Mouse (Mus musculus) kidney, adult 2 months (tissue): Measurements from ENCODE around the gene Cenpj. TPM values are rescaled to one million over a fixed set of nuclear protein-coding genes. Genes with fewer than 3 reads are reported as not detected.
A peak's percentile ranks its signal among the peaks of the same experiment; 100 is the strongest.

Experiments used
- DNase-seq: peaks from one replicate; pipeline ENCODE4 v3.0.0; 2021
- H3K27ac ChIP-seq: fragments of 200-500 bp; 2 replicates; pipeline ENCODE4 v1.5.1; 2012; ENCODE audit warnings: low read depth, low read length, control low read depth, inconsistent platforms; ENCODE audit not compliant: insufficient read depth
- H3K27me3 ChIP-seq: fragments of 200-500 bp; replicated peaks from 2 replicates; pipeline ENCODE4 v1.6.1; 2012; ENCODE audit warnings: mild to moderate bottlenecking, moderate library complexity, low read length, inconsistent platforms; ENCODE audit not compliant: control insufficient read depth, insufficient read depth
- H3K36me3 ChIP-seq: fragments of 200-500 bp; 2 replicates; pipeline ENCODE4 v1.6.1; 2012; ENCODE audit warnings: mild to moderate bottlenecking, moderate library complexity, low read length, inconsistent platforms; ENCODE audit not compliant: control insufficient read depth, insufficient read depth
- H3K4me1 ChIP-seq: fragments of 200-500 bp; 2 replicates; pipeline ENCODE4 v1.6.1; 2011; ENCODE audit warnings: low read length; ENCODE audit not compliant: control insufficient read depth, insufficient read depth
- H3K4me3 ChIP-seq: fragments of 200-500 bp; 2 replicates; pipeline ENCODE4 v1.5.1; 2011; ENCODE audit warnings: mild to moderate bottlenecking, low read depth, low read length, control low read depth; ENCODE audit not compliant: insufficient read depth
- CTCF ChIP-seq: fragments of 200-500 bp; conservative IDR thresholded peaks from 2 replicates; pipeline ENCODE4 v1.5.1; 2011; ENCODE audit warnings: low read depth, mild to moderate bottlenecking, control low read depth, low read length, moderate library complexity, mixed read lengths; ENCODE audit not compliant: insufficient read depth, insufficient read length
- POLR2A ChIP-seq: fragments of 200-500 bp; IDR thresholded peaks from one replicate; pipeline ENCODE4 v1.6.1; 2011; ENCODE audit warnings: low read depth, low read length, control low read depth
- WGBS: fragments of 180-500 bp; shearing (Covaris S2); methylation state at CpG from one replicate; pipeline ENCODE4 v1.1.7; 2018; 5-methylcytosine and 5-hydroxymethylcytosine counted together
- polyA plus RNA-seq: library from polyadenylated mRNA; depleted of rRNA; stranded (reverse); fragments of >200 nt; gene quantifications from 2 replicates; pipeline ENCODE4 v1.2.3, GENCODE M21; 2012

Cenpj gene
- polyA plus RNA-seq, 1 experiment, result 1.2 TPM

- Histone ChIP-seq H3K27ac (no peak overlapping the region), H3K36me3 (no peaks in the 10 kb centered on the region; the same call in 1 of the 2 replicates), H3K4me3 (no peak overlapping the region), H3K4me1 (no peaks in the 10 kb centered on the region), H3K27me3 (no peaks in the 10 kb centered on the region)
- WGBS, result 90% methylated on average over 6 of the region's 6 CpGs
- no peak for DNase-seq
- TF ChIP-seq POLR2A (no peak), CTCF (no peak)
Measured at GRCm38 (mm10) chr14:56552924-56553323, 22.3 kb downstream of the Cenpj start.

GRCm38 (mm10) chr14:56550960-56551359 lies 24.3 kb downstream of the Cenpj start:
- WGBS, result 97% methylated on average over 4 of the region's 4 CpGs
- no peak overlapping the region for H3K4me3 ChIP-seq
- H3K27ac ChIP-seq, result no peak overlapping the region
- no peaks in the 10 kb centered on the region for H3K4me1 ChIP-seq
- no peaks in the 10 kb centered on the region; the same call in 1 of the 2 replicates for H3K36me3 ChIP-seq
- no peak for TF ChIP-seq POLR2A
- no peak for TF ChIP-seq CTCF
- H3K27me3 ChIP-seq, result no peaks in the 10 kb centered on the region
- no peak for DNase-seq

- Histone ChIP-seq H3K36me3 (no peaks in the 10 kb centered on the region; the same call in none of the 2 replicates), H3K27me3 (no peaks in the 10 kb centered on the region), H3K27ac (no peak overlapping the region), H3K4me3 (no peak overlapping the region), H3K4me1 (no peaks in the 10 kb centered on the region)
- 94% methylated on average over 4 of the region's 4 CpGs for WGBS
- DNase-seq, result no peak
- TF ChIP-seq CTCF (no peak), POLR2A (no peak)
Measured at GRCm38 (mm10) chr14:56545491-56545890, 29.7 kb downstream of the Cenpj start.

- WGBS, result 50% methylated on average over 1 of the region's 1 CpGs
- Histone ChIP-seq H3K36me3 (no peaks in the 10 kb centered on the region; the same call in 1 of the 2 replicates), H3K27me3 (no peaks in the 10 kb centered on the region), H3K4me1 (no peaks in the 10 kb centered on the region), H3K27ac (no peak overlapping the region), H3K4me3 (no peak overlapping the region)
- TF ChIP-seq POLR2A (no peak), CTCF (no peak)
- peak; percentile 39 for DNase-seq
Measured at GRCm38 (mm10) chr14:56544946-56545345, 30.3 kb downstream of the Cenpj start.

GRCm38 (mm10) chr14:56530788-56531187 lies 44.4 kb downstream of the Cenpj start:
- DNase-seq, result no peak
- Histone ChIP-seq H3K27me3 (no peaks in the 10 kb centered on the region), H3K4me1 (no peaks in the 10 kb centered on the region), H3K27ac (no peak overlapping the region), H3K4me3 (no peak overlapping the region), H3K36me3 (no peaks in the 10 kb centered on the region; the same call in 1 of the 2 replicates)
- TF ChIP-seq POLR2A, result no peak
- TF ChIP-seq CTCF, result no peak
- 73% methylated on average over 2 of the region's 2 CpGs for WGBS

GRCm38 (mm10) chr14:56514775-56515174 lies 60.5 kb downstream of the Cenpj start:
- DNase-seq, result no peak
- Histone ChIP-seq H3K4me3 (no peak overlapping the region), H3K36me3 (no peaks in the 10 kb centered on the region), H3K4me1 (no peaks in the 10 kb centered on the region), H3K27ac (no peak overlapping the region), H3K27me3 (no peaks in the 10 kb centered on the region)
- WGBS, result 76% methylated on average over 2 of the region's 2 CpGs
- TF ChIP-seq CTCF (no peak), POLR2A (no peak)

GRCm38 (mm10) chr14:56512084-56512483 lies 63.1 kb downstream of the Cenpj start:
- Histone ChIP-seq H3K4me3 (no peak overlapping the region), H3K36me3 (no peaks in the 10 kb centered on the region), H3K27ac (no peak overlapping the region), H3K27me3 (no peaks in the 10 kb centered on the region), H3K4me1 (no peaks in the 10 kb centered on the region)
- peak; percentile 10 for DNase-seq
- peak; percentile 60 for TF ChIP-seq CTCF
- no peak for TF ChIP-seq POLR2A
- WGBS, result 31% methylated on average over 6 of the region's 6 CpGs
